Mouse (Mus musculus): ENCODE results near the gene Mien1. TPM values are rescaled to one million over a fixed set of nuclear protein-coding genes. Genes with fewer than 3 reads are reported as not detected.
A peak's percentile ranks its signal among the peaks of the same experiment; 100 is the strongest.

The Mien1 gene
- polyA plus RNA-seq, 1 experiment from 2014 or later: 265 TPM

GRCm38 (mm10) chr11:98392034-98392433 lies 46.8 kb downstream of the Mien1 start:
- H3K9me3 ChIP-seq: no peaks in the 10 kb centered on the region
- no peak for ATAC-seq (ENCODE audit: low read depth)
- H3K9ac ChIP-seq: no peak overlapping the region
- no peak overlapping the region for H3K4me2 ChIP-seq
- H3K27ac ChIP-seq (replicated peaks): no peak overlapping the region
- H3K4me3 ChIP-seq: no peak overlapping the region
- H3K27me3 ChIP-seq: peaks cover 55% of the 10 kb centered on the region
- 17% methylated on average over 7 of the region's 8 CpGs for whole genome bisulfite sequencing
- H3K36me3 ChIP-seq: no peaks in the 10 kb centered on the region
- peaks cover 19% of the 10 kb centered on the region for H3K4me1 ChIP-seq (replicated peaks)

DNA sequence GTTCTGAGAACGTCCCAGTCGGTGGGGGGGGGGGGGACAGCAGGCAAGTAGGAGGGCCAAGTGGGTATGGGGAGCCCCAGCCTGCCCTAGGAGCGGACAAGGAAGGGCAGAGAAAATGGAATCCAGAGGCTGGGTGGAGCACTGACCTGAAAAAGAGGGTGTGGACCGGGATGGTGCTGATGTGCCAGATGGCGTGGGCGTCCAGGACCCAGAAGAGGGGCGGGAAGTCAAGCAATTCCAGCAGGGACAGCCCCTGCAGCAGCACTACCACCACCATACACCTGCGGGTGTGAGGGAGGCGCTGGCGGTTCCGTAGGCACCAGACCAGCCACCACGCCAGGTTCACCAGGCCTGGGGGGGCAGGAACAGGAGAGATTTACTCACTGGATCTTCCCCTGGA lies 48.6 kb downstream of the Mien1 start:
- peaks cover 18% of the 10 kb centered on the region for H3K4me1 ChIP-seq (replicated peaks)
- no peaks in the 10 kb centered on the region for H3K9me3 ChIP-seq
- no peak for ATAC-seq (ENCODE audit: low read depth)
- H3K27ac ChIP-seq (replicated peaks): no peak overlapping the region
- WGBS: 71% methylated on average over 12 of the region's 12 CpGs
- no peak overlapping the region for H3K9ac ChIP-seq
- peaks cover 74% of the 10 kb centered on the region for H3K27me3 ChIP-seq
- H3K36me3 ChIP-seq: no peaks in the 10 kb centered on the region
- no peak overlapping the region for H3K4me2 ChIP-seq
- no peak overlapping the region for H3K4me3 ChIP-seq

DNA sequence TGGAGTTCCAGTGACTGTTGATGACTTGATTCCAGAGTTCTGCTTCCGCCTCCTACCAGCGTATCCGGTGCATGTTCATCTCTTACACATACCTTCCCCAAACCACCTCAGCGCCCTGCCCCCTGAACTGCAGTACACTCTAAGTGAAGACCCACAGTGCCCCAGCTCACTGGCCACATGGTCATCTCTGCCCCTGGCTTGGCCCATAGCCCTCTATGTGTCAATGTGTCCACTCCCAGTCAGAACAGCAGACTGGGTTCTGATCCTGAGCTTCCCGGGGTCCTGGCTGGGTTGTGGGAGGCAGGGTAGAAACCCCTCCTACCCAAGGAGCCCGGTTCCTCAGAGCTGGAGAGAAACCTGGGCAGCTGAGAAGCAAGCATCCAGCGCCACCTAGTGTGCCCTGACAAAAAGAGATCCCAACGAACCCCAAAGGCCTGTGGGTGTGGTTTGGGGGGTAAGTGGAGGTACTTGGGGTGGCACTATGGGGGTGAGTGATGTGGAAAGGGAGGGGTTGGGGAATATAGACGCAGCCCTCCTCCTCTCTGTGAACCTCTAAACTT lies 49.5 kb downstream of the Mien1 start:
- WGBS: 25% methylated on average over 9 of the region's 9 CpGs
- no peak overlapping the region for H3K4me3 ChIP-seq
- no peak overlapping the region for H3K4me2 ChIP-seq
- ATAC-seq (ENCODE audit: low read depth): no peak
- H3K27me3 ChIP-seq: peaks cover 82% of the 10 kb centered on the region
- 0 out of 2 replicates have a peak overlapping the region, but pooled peaks have one; percentile 3 for H3K9ac ChIP-seq
- no peaks in the 10 kb centered on the region for H3K9me3 ChIP-seq
- H3K36me3 ChIP-seq: no peaks in the 10 kb centered on the region
- peaks cover 11% of the 10 kb centered on the region for H3K4me1 ChIP-seq (replicated peaks)
- no peak overlapping the region for H3K27ac ChIP-seq (replicated peaks)

- Histone ChIP-seq H3K9ac (no peak overlapping the region), H3K27me3 (peaks cover 87% of the 10 kb centered on the region)
- 83% methylated on average over 10 of the region's 10 CpGs for WGBS
Observed at GRCm38 (mm10) chr11:98388282-98388681, 50.5 kb downstream of the Mien1 start.

More at GRCm38 (mm10) chr11:98388282-98388681, 50.5 kb downstream of the Mien1 start:
- H3K4me3 ChIP-seq: no peak overlapping the region
- no peaks in the 10 kb centered on the region for H3K36me3 ChIP-seq
- H3K4me2 ChIP-seq: no peak overlapping the region
- no peak for ATAC-seq (ENCODE audit: low read depth)
- H3K9me3 ChIP-seq: no peaks in the 10 kb centered on the region
- H3K4me1 ChIP-seq (replicated peaks): peaks cover 1% of the 10 kb centered on the region; the same call in 1 of the 2 replicates
- no peak overlapping the region for H3K27ac ChIP-seq (replicated peaks)

Other genes starting within 250 kb of the Mien1 start
- gene Med1, start 245.7 kb downstream of the Mien1 start, polyA plus RNA-seq (2015; fragmentation: Nextera tagmentation; extraction: Ambion mirVana): 60.1 and 66.1 TPM in 2 replicates
- 9.4 and 9.6 TPM in 2 replicates for gene Cdk12, start 235.9 kb downstream of the Mien1 start, polyA plus RNA-seq (2015; fragmentation: Nextera tagmentation; extraction: Ambion mirVana)
- gene Neurod2, start 109.3 kb downstream of the Mien1 start, polyA plus RNA-seq (2015; fragmentation: Nextera tagmentation; extraction: Ambion mirVana): 26.4 and 27.0 TPM in 2 replicates
- gene Ppp1r1b, start 90.6 kb downstream of the Mien1 start, polyA plus RNA-seq (2015; fragmentation: Nextera tagmentation; extraction: Ambion mirVana): 1.7 and 2.1 TPM in 2 replicates
- gene Stard3, start 80.6 kb downstream of the Mien1 start, polyA plus RNA-seq (2015; fragmentation: Nextera tagmentation; extraction: Ambion mirVana): 39.7 and 41.1 TPM in 2 replicates
- gene Tcap, start 55.2 kb downstream of the Mien1 start, polyA plus RNA-seq (2015; fragmentation: Nextera tagmentation; extraction: Ambion mirVana): 0.42 and 2.1 TPM in 2 replicates
- gene Pnmt, start 52.5 kb downstream of the Mien1 start, polyA plus RNA-seq (2015; fragmentation: Nextera tagmentation; extraction: Ambion mirVana): 0.73 and 0.79 TPM in 2 replicates
- 7.4 and 8.7 TPM in 2 replicates for gene Pgap3, start 38.5 kb downstream of the Mien1 start, polyA plus RNA-seq (2015; fragmentation: Nextera tagmentation; extraction: Ambion mirVana)
- gene Erbb2, start 26.5 kb downstream of the Mien1 start, polyA plus RNA-seq (2015; fragmentation: Nextera tagmentation; extraction: Ambion mirVana): 10.4 and 10.9 TPM in 2 replicates
- 0.47 and 0.80 TPM in 2 replicates for gene Grb7, start 7.4 kb upstream of the Mien1 start, polyA plus RNA-seq (2015; fragmentation: Nextera tagmentation; extraction: Ambion mirVana)
- gene Ikzf3, start 107.0 kb upstream of the Mien1 start, polyA plus RNA-seq (2015; fragmentation: Nextera tagmentation; extraction: Ambion mirVana): 0.31 TPM in 1 of 2 replicates, not detected in the other
- 0.23 TPM in 1 of 2 replicates, not detected in the other for gene Zpbp2, start 112.1 kb upstream of the Mien1 start, polyA plus RNA-seq (2015; fragmentation: Nextera tagmentation; extraction: Ambion mirVana)
- gene Ormdl3, start 148.4 kb upstream of the Mien1 start, polyA plus RNA-seq (2015; fragmentation: Nextera tagmentation; extraction: Ambion mirVana): 78.0 and 81.0 TPM in 2 replicates
- not detected in 2 replicates for gene Lrrc3c, start 159.3 kb upstream of the Mien1 start, polyA plus RNA-seq (2015; fragmentation: Nextera tagmentation; extraction: Ambion mirVana)
- 0.89 and 1.1 TPM in 2 replicates for gene Gm12355, start 186.7 kb upstream of the Mien1 start, polyA plus RNA-seq (2015; fragmentation: Nextera tagmentation; extraction: Ambion mirVana)
- not detected in 2 replicates for gene Gsdma3, start 187.4 kb upstream of the Mien1 start, polyA plus RNA-seq (2015; fragmentation: Nextera tagmentation; extraction: Ambion mirVana)
- gene Gsdma2, start 207.8 kb upstream of the Mien1 start, polyA plus RNA-seq (2015; fragmentation: Nextera tagmentation; extraction: Ambion mirVana): 0.24 TPM in 1 of 2 replicates, not detected in the other
- not detected in 2 replicates for gene Gsdma, start 225.4 kb upstream of the Mien1 start, polyA plus RNA-seq (2015; fragmentation: Nextera tagmentation; extraction: Ambion mirVana)
- gene Psmd3, start 243.6 kb upstream of the Mien1 start, polyA plus RNA-seq (2015; fragmentation: Nextera tagmentation; extraction: Ambion mirVana): 177 and 181 TPM in 2 replicates

Measured in neural tube, embryonic 13.5 days (tissue).